Mouse (Mus musculus): ENCODE measurements at regions not wholly inside any gene's neighbourhood (a gene's known extent, or its start where the extent isn't known, plus 50 kb on each side); places are given as distances from the start of the nearest gene placed in this dataset.

GRCm38 (mm10) chr14:102615588-102616309, 366.7 kb downstream of the Kctd12 start:
- no peaks in the 10 kb centered on the region for H3K27me3 ChIP-seq (ENCODE audit: control insufficient read depth, insufficient read depth, low read length)
- no peak overlapping the region for H3K4me3 ChIP-seq (ENCODE audit: control insufficient read depth, low read depth, low read length)
- no peaks in the 10 kb centered on the region for H3K4me1 ChIP-seq (ENCODE audit: control insufficient read depth, insufficient read depth, low read length)
- TF ChIP-seq POLR2A (IDR thresholded peaks at IDR 0.05; ENCODE audit: control insufficient read depth, low read depth, low read length) (no peak), CTCF (IDR thresholded peaks at IDR 0.05; ENCODE audit: control insufficient read depth, insufficient read depth, insufficient replicate concordance, low read depth, low read length) (no peak)
- no peaks in the 10 kb centered on the region for H3K36me3 ChIP-seq (ENCODE audit: control insufficient read depth, insufficient read depth, low read length)
- no peak overlapping the region for H3K27ac ChIP-seq (ENCODE audit: control insufficient read depth, insufficient read depth, low read depth, low read length)

GRCm38 (mm10) chr14:102606055-102606454, 376.4 kb downstream of the Kctd12 start:
- H3K4me1 ChIP-seq (ENCODE audit: control insufficient read depth, insufficient read depth, low read length) = 0 out of 2 replicates have a peak, but pooled peaks cover 2% of the 10 kb centered on the region
- no peak overlapping the region for H3K27ac ChIP-seq (ENCODE audit: control insufficient read depth, insufficient read depth, low read depth, low read length)
- H3K36me3 ChIP-seq (ENCODE audit: control insufficient read depth, insufficient read depth, low read length) = no peaks in the 10 kb centered on the region
- no peak overlapping the region for H3K4me3 ChIP-seq (ENCODE audit: control insufficient read depth, low read depth, low read length)
- no peaks in the 10 kb centered on the region for H3K27me3 ChIP-seq (ENCODE audit: control insufficient read depth, insufficient read depth, low read length)
- no peak for TF ChIP-seq CTCF (IDR thresholded peaks at IDR 0.05; ENCODE audit: control insufficient read depth, insufficient read depth, insufficient replicate concordance, low read depth, low read length)
- TF ChIP-seq POLR2A (IDR thresholded peaks at IDR 0.05; ENCODE audit: control insufficient read depth, low read depth, low read length) = no peak

GRCm38 (mm10) chr14:102594850-102595249, 387.6 kb downstream of the Kctd12 start:
- H3K27me3 ChIP-seq (ENCODE audit: control insufficient read depth, insufficient read depth, low read length) = no peaks in the 10 kb centered on the region
- TF ChIP-seq POLR2A (IDR thresholded peaks at IDR 0.05; ENCODE audit: control insufficient read depth, low read depth, low read length) (no peak), CTCF (IDR thresholded peaks at IDR 0.05; ENCODE audit: control insufficient read depth, insufficient read depth, insufficient replicate concordance, low read depth, low read length) (no peak)
- H3K27ac ChIP-seq (ENCODE audit: control insufficient read depth, insufficient read depth, low read depth, low read length) = no peak overlapping the region
- no peaks in the 10 kb centered on the region for H3K36me3 ChIP-seq (ENCODE audit: control insufficient read depth, insufficient read depth, low read length)
- H3K4me1 ChIP-seq (ENCODE audit: control insufficient read depth, insufficient read depth, low read length) = no peaks in the 10 kb centered on the region
- no peak overlapping the region for H3K4me3 ChIP-seq (ENCODE audit: control insufficient read depth, low read depth, low read length)

GRCm38 (mm10) chr14:102553781-102554180, 428.7 kb downstream of the Kctd12 start:
- TF ChIP-seq CTCF (IDR thresholded peaks at IDR 0.05; ENCODE audit: control insufficient read depth, insufficient read depth, insufficient replicate concordance, low read depth, low read length) (no peak), POLR2A (IDR thresholded peaks at IDR 0.05; ENCODE audit: control insufficient read depth, low read depth, low read length) (no peak)
- Histone ChIP-seq H3K4me3 (ENCODE audit: control insufficient read depth, low read depth, low read length) (no peak overlapping the region), H3K36me3 (ENCODE audit: control insufficient read depth, insufficient read depth, low read length) (no peaks in the 10 kb centered on the region), H3K27me3 (ENCODE audit: control insufficient read depth, insufficient read depth, low read length) (no peaks in the 10 kb centered on the region), H3K4me1 (ENCODE audit: control insufficient read depth, insufficient read depth, low read length) (no peaks in the 10 kb centered on the region), H3K27ac (ENCODE audit: control insufficient read depth, insufficient read depth, low read depth, low read length) (no peak overlapping the region)

GRCm38 (mm10) chr14:102552598-102552997, 429.8 kb downstream of the Kctd12 start:
- Histone ChIP-seq H3K36me3 (ENCODE audit: control insufficient read depth, insufficient read depth, low read length) (no peaks in the 10 kb centered on the region), H3K27ac (ENCODE audit: control insufficient read depth, insufficient read depth, low read depth, low read length) (no peak overlapping the region), H3K4me3 (ENCODE audit: control insufficient read depth, low read depth, low read length) (no peak overlapping the region), H3K27me3 (ENCODE audit: control insufficient read depth, insufficient read depth, low read length) (no peaks in the 10 kb centered on the region), H3K4me1 (ENCODE audit: control insufficient read depth, insufficient read depth, low read length) (no peaks in the 10 kb centered on the region)
- TF ChIP-seq CTCF (IDR thresholded peaks at IDR 0.05; ENCODE audit: control insufficient read depth, insufficient read depth, insufficient replicate concordance, low read depth, low read length) = no peak

GRCm38 (mm10) chr14:102524894-102525577, 457.4 kb downstream of the Kctd12 start:
- Histone ChIP-seq H3K36me3 (ENCODE audit: control insufficient read depth, insufficient read depth, low read length) (no peaks in the 10 kb centered on the region), H3K27me3 (ENCODE audit: control insufficient read depth, insufficient read depth, low read length) (no peaks in the 10 kb centered on the region), H3K27ac (ENCODE audit: control insufficient read depth, insufficient read depth, low read depth, low read length) (no peak overlapping the region), H3K4me3 (ENCODE audit: control insufficient read depth, low read depth, low read length) (no peak overlapping the region), H3K4me1 (ENCODE audit: control insufficient read depth, insufficient read depth, low read length) (no peaks in the 10 kb centered on the region)
- no peak for TF ChIP-seq CTCF (IDR thresholded peaks at IDR 0.05; ENCODE audit: control insufficient read depth, insufficient read depth, insufficient replicate concordance, low read depth, low read length)
- TF ChIP-seq POLR2A (IDR thresholded peaks at IDR 0.05; ENCODE audit: control insufficient read depth, low read depth, low read length) = no peak

- Histone ChIP-seq H3K27me3 (ENCODE audit: control insufficient read depth, insufficient read depth, low read length) (no peaks in the 10 kb centered on the region), H3K4me3 (ENCODE audit: control insufficient read depth, low read depth, low read length) (no peak overlapping the region), H3K4me1 (ENCODE audit: control insufficient read depth, insufficient read depth, low read length) (no peaks in the 10 kb centered on the region), H3K27ac (ENCODE audit: control insufficient read depth, insufficient read depth, low read depth, low read length) (no peak overlapping the region), H3K36me3 (ENCODE audit: control insufficient read depth, insufficient read depth, low read length) (no peaks in the 10 kb centered on the region)
- TF ChIP-seq POLR2A (IDR thresholded peaks at IDR 0.05; ENCODE audit: control insufficient read depth, low read depth, low read length) (no peak), CTCF (IDR thresholded peaks at IDR 0.05; ENCODE audit: control insufficient read depth, insufficient read depth, insufficient replicate concordance, low read depth, low read length) (no peak)
Measured at GRCm38 (mm10) chr14:102516765-102517164, 465.7 kb downstream of the Kctd12 start.
